Mouse (Mus musculus): ENCODE data around the gene Cyld.

Cyld gene

DNA sequence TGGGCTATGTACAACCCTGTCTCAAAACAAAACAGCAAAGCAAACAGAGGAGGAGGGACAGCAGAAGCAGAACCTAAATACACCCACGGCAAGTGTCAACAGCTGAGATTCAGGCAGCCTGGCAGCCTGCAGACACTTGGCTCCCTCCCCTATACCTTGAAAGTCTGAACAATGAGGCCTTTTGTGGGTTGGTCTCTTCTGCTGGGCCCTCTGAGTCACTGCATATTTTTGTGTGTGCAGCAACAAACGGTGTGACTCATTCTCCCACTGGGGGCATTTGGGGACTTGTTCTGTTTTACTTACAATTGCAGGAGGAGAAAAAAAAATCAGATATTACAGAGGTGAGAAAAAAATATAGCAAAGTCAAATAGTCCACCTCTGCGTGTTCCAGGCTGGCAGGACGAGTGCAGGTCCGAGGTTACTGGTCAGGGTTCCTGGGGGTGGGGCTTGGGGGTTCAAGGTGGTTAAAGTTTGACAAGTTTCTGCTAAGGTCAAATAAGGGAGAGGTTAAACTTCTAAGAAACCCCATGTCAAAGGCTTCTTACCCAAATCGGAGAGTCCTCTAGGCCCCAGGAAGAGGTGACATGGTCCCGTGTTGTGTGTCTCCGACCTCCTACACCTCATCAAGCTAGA is 96.0 kb downstream of the Cyld start:
- DNase-seq (ENCODE audit: inconsistent ontology term) = peak; percentile 89

DNA sequence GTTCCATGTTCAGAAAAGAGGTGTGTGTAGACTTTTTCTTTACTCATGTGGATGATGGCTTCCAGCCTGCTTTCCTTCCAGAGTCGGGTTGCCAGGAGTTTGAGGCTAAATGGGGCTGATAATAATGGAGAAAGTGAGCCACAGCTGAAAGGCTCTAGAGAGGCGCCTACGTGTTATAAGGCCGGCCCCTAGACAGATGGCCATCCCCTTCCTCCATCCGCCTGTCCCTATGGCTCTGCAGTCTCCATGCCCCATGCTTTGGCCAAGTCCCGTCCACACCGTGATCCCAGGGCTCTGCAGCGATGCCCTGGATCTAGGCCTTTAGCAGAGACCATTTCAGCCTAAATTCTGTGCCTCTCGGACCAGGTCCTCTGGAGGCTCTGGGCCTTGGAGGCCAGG is 96.5 kb downstream of the Cyld start:
- peak; percentile 56 for DNase-seq (ENCODE audit: inconsistent ontology term)

DNA sequence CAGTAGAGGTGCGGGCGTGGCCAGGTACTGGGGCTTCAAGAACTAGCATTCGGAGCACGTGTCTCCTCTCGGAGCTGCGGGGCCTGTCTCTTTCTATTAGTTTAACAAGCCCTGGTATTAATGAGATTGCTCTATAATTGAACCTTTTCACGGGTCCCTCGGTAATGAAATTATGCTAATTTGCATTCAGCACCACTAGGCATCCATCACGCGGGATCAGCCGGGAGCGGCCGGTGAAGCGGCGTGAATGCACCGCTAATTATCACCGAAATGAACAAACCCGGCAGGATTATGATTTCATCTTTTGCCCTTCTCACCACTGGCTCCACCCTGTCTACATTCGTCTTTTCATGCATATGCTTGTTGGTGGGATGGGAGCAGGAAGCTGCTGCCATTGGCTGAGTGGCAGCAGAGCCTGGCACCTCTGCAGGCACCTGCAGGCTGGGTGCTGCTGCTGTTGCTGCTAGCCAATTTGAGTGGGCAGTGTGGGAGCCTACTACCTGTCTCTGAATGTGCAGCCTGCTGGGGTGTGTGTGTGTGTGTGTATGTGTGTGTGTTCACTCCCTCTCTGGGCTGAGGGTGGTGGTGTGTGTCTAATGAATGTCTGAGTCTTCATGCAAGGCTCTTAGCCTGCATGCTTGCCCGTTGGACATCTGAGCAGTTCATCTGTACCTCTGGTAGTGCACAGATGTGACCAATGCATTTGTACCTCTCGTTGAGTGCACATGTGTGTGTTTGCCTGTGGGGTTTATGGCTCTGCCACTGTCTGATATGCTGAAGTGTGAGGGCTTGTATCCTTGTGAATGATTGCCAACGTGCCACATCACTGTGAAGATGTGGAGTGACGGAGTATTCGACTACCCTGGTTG is 97.2 kb downstream of the Cyld start:
- DNase-seq (ENCODE audit: inconsistent ontology term) = peak; percentile 72

DNA sequence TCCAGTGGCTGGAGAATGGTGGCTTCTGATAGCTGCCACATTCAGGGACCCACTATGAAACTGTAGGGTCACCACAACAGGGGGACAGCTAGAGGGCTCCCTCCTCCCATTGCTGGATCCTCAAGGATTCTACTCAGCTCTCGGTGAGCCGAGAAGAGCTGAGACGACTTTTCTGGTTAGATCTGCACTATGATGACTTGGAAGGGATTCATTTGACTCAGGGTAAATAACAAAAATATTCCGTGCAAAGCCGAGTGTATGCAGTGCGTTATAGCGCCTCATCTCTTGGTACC is 97.7 kb downstream of the Cyld start:
- DNase-seq (ENCODE audit: inconsistent ontology term) = no peak

DNA sequence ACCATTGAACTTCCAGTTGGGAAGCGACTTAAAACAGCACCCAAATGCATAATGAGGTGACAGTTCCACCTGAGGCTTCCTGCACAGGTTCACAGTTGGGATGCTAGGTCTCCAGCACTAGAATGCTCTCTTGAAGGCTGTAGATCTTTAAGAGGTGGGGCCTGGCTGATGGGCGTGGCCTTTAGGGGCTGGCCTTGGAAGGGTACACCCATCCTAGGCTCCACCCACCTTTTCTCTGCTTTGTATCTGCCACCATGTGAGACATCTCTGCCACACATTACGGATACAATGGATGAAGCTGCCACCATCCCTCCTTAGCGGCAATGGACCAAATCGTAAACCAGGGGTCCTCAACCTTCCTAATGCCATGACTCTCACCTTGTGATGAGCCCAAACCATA is 99.1 kb downstream of the Cyld start:
- no peak for DNase-seq (ENCODE audit: inconsistent ontology term)

DNA sequence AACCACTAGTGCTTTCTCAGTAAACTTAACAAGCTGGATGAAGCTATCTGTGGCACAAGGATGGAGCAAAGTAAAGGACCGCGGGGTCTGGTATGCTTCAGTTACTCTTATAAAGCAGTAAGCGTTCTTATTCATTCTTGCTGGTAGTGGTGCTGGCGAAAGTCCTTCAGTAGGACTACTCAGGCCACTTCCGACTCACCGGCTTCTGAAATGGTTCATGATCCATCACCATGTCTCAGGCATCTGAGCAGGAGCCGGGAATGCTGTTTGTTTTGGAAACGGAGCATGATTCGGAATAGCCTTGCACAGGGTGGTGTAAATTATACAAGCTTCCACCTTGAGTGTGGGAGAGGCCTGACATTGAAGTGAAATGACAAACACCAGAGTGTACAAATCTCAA is 99.8 kb downstream of the Cyld start:
- DNase-seq (ENCODE audit: inconsistent ontology term) = no peak

Measured in Muller cell, postnatal 12 days (primary cell).